Mouse (Mus musculus): ENCODE measurements at regions not wholly inside any gene's neighbourhood (a gene's known extent, or its start where the extent isn't known, plus 50 kb on each side); places are given as distances from the start of the nearest gene placed in this dataset.

DNA sequence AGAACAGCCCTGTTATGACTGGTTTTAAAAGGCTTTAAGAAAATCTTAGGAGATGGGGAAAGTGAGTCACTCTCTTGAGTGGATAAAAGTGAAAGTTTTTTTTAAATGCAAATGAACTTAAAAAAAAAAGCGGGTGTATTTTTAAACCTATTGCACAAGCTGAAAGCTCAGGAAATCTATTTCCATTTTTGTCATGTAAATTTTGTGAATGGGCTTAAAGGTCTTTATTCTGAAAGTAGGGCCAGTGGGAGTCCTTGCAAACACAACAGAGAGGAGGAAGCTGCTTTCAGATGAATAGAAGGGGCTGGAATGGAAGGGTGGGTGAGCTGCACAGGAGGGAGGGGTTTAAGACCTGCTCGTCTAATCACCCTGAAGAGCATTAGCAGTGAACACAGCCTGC is 62.9 kb downstream of the Fam84a start:
- WGBS: 41% methylated on average over 2 of the region's 2 CpGs
- Histone ChIP-seq H3K9me3 (replicated peaks) (no peaks in the 10 kb centered on the region), H3K4me3 (no peak overlapping the region), H3K27me3 (ENCODE audit: low read depth, poor library complexity, severe bottlenecking) (no peaks in the 10 kb centered on the region), H3K4me1 (no peaks in the 10 kb centered on the region), H3K36me3 (no peaks in the 10 kb centered on the region), H3K27ac (no peak overlapping the region)
- DNase-seq (ENCODE audit: low spot score): no peak

GRCm38 (mm10) chr12:14082771-14083170 is 69.1 kb downstream of the Fam84a start:
- Histone ChIP-seq H3K36me3 (no peaks in the 10 kb centered on the region), H3K9me3 (replicated peaks) (no peaks in the 10 kb centered on the region), H3K27me3 (ENCODE audit: low read depth, poor library complexity, severe bottlenecking) (no peaks in the 10 kb centered on the region), H3K4me1 (no peaks in the 10 kb centered on the region), H3K4me3 (no peak overlapping the region), H3K27ac (no peak overlapping the region)
- DNase-seq (ENCODE audit: low spot score): no peak
- WGBS: 89% methylated on average over 3 of the region's 3 CpGs

DNA sequence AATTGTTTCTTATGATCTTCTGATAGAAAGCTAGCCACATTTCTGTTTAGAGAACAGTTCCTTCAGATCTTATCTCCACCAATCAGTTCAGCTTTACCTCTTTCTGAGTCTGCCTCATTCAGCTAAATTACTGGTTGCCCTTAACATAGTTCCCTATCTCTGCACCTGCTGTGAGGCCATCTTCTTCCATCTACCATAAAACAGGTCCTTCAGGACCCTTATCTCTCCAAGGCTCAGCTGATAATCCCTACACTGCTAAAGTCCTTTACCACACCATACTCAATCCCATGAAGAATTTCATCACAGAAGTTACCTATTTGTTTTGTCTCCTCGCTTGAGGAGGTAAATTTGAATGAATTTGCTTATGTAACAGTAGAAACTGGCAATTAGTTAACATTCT is 72.0 kb downstream of the Fam84a start:
- Histone ChIP-seq H3K27me3 (ENCODE audit: low read depth, poor library complexity, severe bottlenecking) (no peaks in the 10 kb centered on the region), H3K4me3 (no peak overlapping the region), H3K27ac (no peak overlapping the region), H3K4me1 (no peaks in the 10 kb centered on the region), H3K36me3 (no peaks in the 10 kb centered on the region), H3K9me3 (replicated peaks) (no peaks in the 10 kb centered on the region)
- WGBS: 76% methylated on average over 1 of the region's 1 CpGs
- no peak for DNase-seq (ENCODE audit: low spot score)

GRCm38 (mm10) chr12:14069049-14069448 is 82.8 kb downstream of the Fam84a start:
- Histone ChIP-seq H3K27me3 (ENCODE audit: low read depth, poor library complexity, severe bottlenecking) (no peaks in the 10 kb centered on the region), H3K4me1 (no peaks in the 10 kb centered on the region), H3K27ac (no peak overlapping the region), H3K9me3 (replicated peaks) (no peaks in the 10 kb centered on the region), H3K36me3 (no peaks in the 10 kb centered on the region), H3K4me3 (no peak overlapping the region)
- WGBS: 85% methylated on average over 4 of the region's 4 CpGs
- no peak for DNase-seq (ENCODE audit: low spot score)

DNA sequence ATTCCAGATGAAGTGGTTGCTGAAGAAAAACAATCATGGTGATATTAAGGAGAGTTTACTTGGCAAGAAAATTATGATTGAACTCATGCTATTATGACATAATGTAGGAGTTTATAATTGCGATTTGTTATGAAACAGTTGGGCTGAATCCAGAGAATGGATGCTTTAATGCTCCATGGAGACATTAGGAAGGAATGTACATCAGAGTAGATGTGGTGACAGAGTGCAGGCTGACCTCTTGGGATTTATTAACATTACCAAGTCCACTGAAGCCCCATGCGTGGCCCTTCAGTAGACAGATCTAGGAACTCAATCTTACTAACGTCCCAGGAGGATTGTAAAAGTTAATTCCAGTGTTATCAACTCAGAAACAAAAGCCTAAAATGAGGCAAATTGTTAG is 86.5 kb downstream of the Fam84a start:
- Histone ChIP-seq H3K36me3 (no peaks in the 10 kb centered on the region), H3K4me3 (no peak overlapping the region), H3K4me1 (no peaks in the 10 kb centered on the region), H3K27ac (no peak overlapping the region), H3K27me3 (ENCODE audit: low read depth, poor library complexity, severe bottlenecking) (no peaks in the 10 kb centered on the region), H3K9me3 (replicated peaks) (no peaks in the 10 kb centered on the region)
- no peak for DNase-seq (ENCODE audit: low spot score)
- 75% methylated on average over 3 of the region's 3 CpGs for WGBS

DNA sequence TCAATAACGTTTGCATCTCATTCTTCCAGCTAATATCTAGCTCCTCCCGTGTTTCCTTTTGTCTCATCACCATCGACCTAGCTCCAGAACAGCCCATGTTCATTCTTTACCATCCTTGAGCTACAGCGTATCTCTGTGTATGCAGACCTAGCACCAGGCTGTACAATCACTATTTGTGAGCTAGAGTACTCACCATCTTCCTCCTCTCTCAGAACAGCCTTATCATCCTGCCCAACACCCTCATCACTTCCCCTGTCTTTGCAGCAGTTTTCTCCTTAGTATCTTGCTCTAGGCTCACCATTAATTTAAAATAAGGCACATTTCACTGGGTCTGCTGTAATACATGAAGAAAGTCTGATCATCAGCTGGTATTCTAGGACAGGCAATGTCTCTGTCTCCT is 88.6 kb downstream of the Fam84a start:
- 86% methylated on average over 4 of the region's 4 CpGs for WGBS

DNA sequence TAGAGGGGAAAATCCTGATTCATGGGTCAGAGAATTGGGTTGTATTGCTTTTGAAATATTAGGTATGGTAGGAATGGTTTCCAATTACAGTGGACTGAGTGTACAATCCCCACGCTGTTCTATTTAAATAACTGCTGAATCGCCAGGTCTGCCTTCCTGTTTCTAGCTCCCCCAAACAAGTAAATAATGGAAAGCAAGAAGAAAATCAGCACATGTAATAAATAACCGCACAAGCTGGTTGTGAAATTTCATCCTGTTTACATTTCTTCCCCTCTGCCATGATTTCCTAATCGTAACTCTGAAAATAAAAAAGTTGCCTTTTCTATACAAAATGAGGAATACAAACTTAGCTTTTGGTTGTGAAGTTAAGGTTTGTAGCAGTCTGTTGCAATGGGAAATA is 95.7 kb downstream of the Fam84a start:
- H3K27ac ChIP-seq: no peak overlapping the region
- WGBS: 81% methylated on average over 4 of the region's 4 CpGs
- no peak overlapping the region for H3K4me3 ChIP-seq
- H3K4me1 ChIP-seq: no peaks in the 10 kb centered on the region
- H3K36me3 ChIP-seq: no peaks in the 10 kb centered on the region
- no peaks in the 10 kb centered on the region for H3K27me3 ChIP-seq (ENCODE audit: low read depth, poor library complexity, severe bottlenecking)
- DNase-seq (ENCODE audit: low spot score): no peak
- H3K9me3 ChIP-seq (replicated peaks): no peaks in the 10 kb centered on the region

More for the DNA sequence above, 88.6 kb downstream of the Fam84a start:
- Histone ChIP-seq H3K9me3 (replicated peaks) (no peaks in the 10 kb centered on the region), H3K27ac (no peak overlapping the region), H3K27me3 (ENCODE audit: low read depth, poor library complexity, severe bottlenecking) (no peaks in the 10 kb centered on the region), H3K36me3 (no peaks in the 10 kb centered on the region), H3K4me1 (no peaks in the 10 kb centered on the region), H3K4me3 (no peak overlapping the region)
- DNase-seq (ENCODE audit: low spot score): no peak

GRCm38 (mm10) chr12:14032363-14032762 is 119.5 kb downstream of the Fam84a start:
- Histone ChIP-seq H3K27me3 (ENCODE audit: low read depth, poor library complexity, severe bottlenecking) (no peaks in the 10 kb centered on the region), H3K9me3 (replicated peaks) (no peaks in the 10 kb centered on the region)
- 88% methylated on average over 1 of the region's 1 CpGs for WGBS

GRCm38 (mm10) chr12:14015271-14015670 is 136.6 kb downstream of the Fam84a start:
- no peaks in the 10 kb centered on the region for H3K36me3 ChIP-seq
- DNase-seq (ENCODE audit: low spot score): no peak
- no peaks in the 10 kb centered on the region for H3K27me3 ChIP-seq (ENCODE audit: low read depth, poor library complexity, severe bottlenecking)
- H3K27ac ChIP-seq: no peak overlapping the region
- H3K9me3 ChIP-seq (replicated peaks): no peaks in the 10 kb centered on the region
- no peak overlapping the region for H3K4me3 ChIP-seq
- H3K4me1 ChIP-seq: no peaks in the 10 kb centered on the region

More at GRCm38 (mm10) chr12:14032363-14032762, 119.5 kb downstream of the Fam84a start:
- no peak for DNase-seq (ENCODE audit: low spot score)
- Histone ChIP-seq H3K36me3 (no peaks in the 10 kb centered on the region), H3K27ac (no peak overlapping the region), H3K4me1 (no peaks in the 10 kb centered on the region), H3K4me3 (no peak overlapping the region)

GRCm38 (mm10) chr12:14005991-14006390 is 145.9 kb downstream of the Fam84a start:
- no peaks in the 10 kb centered on the region for H3K27me3 ChIP-seq (ENCODE audit: low read depth, poor library complexity, severe bottlenecking)
- H3K4me3 ChIP-seq: no peak overlapping the region
- H3K36me3 ChIP-seq: no peaks in the 10 kb centered on the region
- DNase-seq (ENCODE audit: low spot score): no peak
- no peaks in the 10 kb centered on the region for H3K9me3 ChIP-seq (replicated peaks)
- 79% methylated on average over 1 of the region's 1 CpGs for WGBS
- H3K4me1 ChIP-seq: no peaks in the 10 kb centered on the region
- no peak overlapping the region for H3K27ac ChIP-seq

DNA sequence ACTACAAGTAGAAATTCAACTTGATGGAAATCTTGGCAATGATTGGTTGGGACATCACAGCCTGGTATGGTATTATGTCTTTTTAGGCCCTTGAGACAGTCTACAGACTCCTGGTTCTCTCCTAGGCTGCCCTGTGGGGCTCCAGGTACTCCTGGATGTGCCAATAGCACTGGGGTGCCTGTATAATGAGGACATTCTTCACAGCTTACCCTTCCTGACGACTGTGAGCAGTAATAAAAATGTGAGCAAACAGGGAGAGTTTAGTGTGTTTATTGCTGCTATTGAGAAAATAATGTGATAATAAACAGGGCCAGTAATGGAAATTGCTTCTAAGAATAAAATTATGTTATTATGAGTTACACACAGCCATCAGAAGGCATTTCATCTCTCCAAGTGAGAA is 150.2 kb downstream of the Fam84a start:
- no peaks in the 10 kb centered on the region for H3K4me1 ChIP-seq
- 39% methylated on average over 1 of the region's 1 CpGs for WGBS
- H3K9me3 ChIP-seq (replicated peaks): no peaks in the 10 kb centered on the region
- no peak overlapping the region for H3K27ac ChIP-seq
- DNase-seq (ENCODE audit: low spot score): no peak
- H3K4me3 ChIP-seq: no peak overlapping the region
- H3K27me3 ChIP-seq (ENCODE audit: low read depth, poor library complexity, severe bottlenecking): no peaks in the 10 kb centered on the region
- no peaks in the 10 kb centered on the region for H3K36me3 ChIP-seq

DNA sequence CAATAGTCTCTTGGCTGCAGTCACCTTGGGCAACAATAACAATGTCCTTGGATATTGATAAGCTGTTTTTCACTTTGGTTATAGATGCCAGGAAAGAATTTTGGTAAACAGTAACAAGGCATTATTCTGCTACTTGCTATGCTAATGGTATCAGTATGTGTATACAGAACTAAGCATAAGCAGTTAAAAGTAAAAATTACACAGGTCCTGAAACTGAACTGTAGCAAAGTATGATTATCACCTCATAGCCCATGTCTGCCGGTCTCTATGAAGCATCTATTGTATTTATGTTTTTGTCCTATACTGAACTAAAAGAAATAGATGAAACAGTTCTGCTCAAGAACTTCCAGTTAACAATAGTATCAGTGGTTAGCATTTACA is 167.5 kb downstream of the Fam84a start:
- H3K27me3 ChIP-seq (ENCODE audit: low read depth, poor library complexity, severe bottlenecking): no peaks in the 10 kb centered on the region
- no peaks in the 10 kb centered on the region for H3K36me3 ChIP-seq
- DNase-seq (ENCODE audit: low spot score): no peak
- H3K27ac ChIP-seq: no peak overlapping the region
- no peak overlapping the region for H3K4me3 ChIP-seq
- H3K9me3 ChIP-seq (replicated peaks): no peaks in the 10 kb centered on the region
- no peaks in the 10 kb centered on the region for H3K4me1 ChIP-seq
- WGBS: 88% methylated on average over 1 of the region's 1 CpGs

- H3K27me3 ChIP-seq (ENCODE audit: low read depth, poor library complexity, severe bottlenecking): no peaks in the 10 kb centered on the region
- WGBS: 85% methylated on average over 7 of the region's 7 CpGs
Measured at GRCm38 (mm10) chr12:13983631-13984395, 168.0 kb downstream of the Fam84a start.

DNA sequence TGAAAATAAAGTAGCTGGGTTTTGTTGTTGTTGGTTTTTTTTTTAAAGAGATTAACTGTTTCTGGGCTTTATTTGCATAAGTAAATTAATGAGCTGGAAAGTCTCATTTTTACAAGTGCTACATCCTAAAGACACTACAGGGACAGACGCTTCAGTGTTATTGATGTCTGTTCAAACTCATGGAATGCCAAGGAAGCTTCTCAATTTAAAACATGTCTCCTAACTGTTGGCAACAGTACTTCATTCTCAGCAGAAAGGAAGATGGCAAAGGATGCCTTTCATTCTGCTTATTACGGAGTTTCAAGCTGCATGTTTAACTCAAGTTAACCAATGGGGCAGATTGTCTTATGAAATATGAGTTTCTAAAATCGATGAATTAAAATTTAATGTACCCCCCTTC is 187.3 kb downstream of the Fam84a start:
- Histone ChIP-seq H3K27ac (no peak overlapping the region), H3K27me3 (ENCODE audit: low read depth, poor library complexity, severe bottlenecking) (no peaks in the 10 kb centered on the region), H3K9me3 (replicated peaks) (no peaks in the 10 kb centered on the region), H3K4me1 (no peaks in the 10 kb centered on the region), H3K4me3 (no peak overlapping the region), H3K36me3 (no peaks in the 10 kb centered on the region)
- no peak for DNase-seq (ENCODE audit: low spot score)
- 96% methylated on average over 3 of the region's 3 CpGs for WGBS

More at GRCm38 (mm10) chr12:13983631-13984395, 168.0 kb downstream of the Fam84a start:
- no peak for DNase-seq (ENCODE audit: low spot score)
- H3K9me3 ChIP-seq (replicated peaks): no peaks in the 10 kb centered on the region
- H3K4me3 ChIP-seq: no peak overlapping the region
- H3K4me1 ChIP-seq: no peaks in the 10 kb centered on the region
- no peak overlapping the region for H3K27ac ChIP-seq
- no peaks in the 10 kb centered on the region for H3K36me3 ChIP-seq
